Mouse (Mus musculus) layer of hippocampus, adult 2 months (tissue): ENCODE measurements around the gene Gm21680. TPM values are rescaled to one million over a fixed set of nuclear protein-coding genes. Genes with fewer than 3 reads are reported as not detected.
"Not testable (repeated sequence)": the region's sequence is repeated elsewhere in the genome, so short reads cannot be mapped to it uniquely, and the experiment has no call there.

Source experiments
- DNase-seq, 2 experiments: peaks; one replicate each; pipeline ENCODE4 v3.0.0; 2022; ENCODE audit warnings: low spot score in 2 of 2
- H3K27ac ChIP-seq: fragments of 200-600 bp; 2 replicates; pipeline ENCODE4 v1.8.1; 2022
- H3K4me3 ChIP-seq: fragments of 200-600 bp; 2 replicates; pipeline ENCODE4 v1.8.1; 2022; ENCODE audit warnings: mild to moderate bottlenecking
- CTCF ChIP-seq: fragments of 200-600 bp; conservative IDR thresholded peaks from 2 replicates; pipeline ENCODE4 v1.8.1; 2022; ENCODE audit warnings: antibody characterized with exemption, mild to moderate bottlenecking, moderate library complexity
- long read RNA-seq, 2 experiments: library from polyadenylated mRNA; stranded (forward); transcript quantifications; one replicate each; pipeline ENCODE4 v2.0.0; 2021; ENCODE audit warnings: borderline mapping rate in 2 of 2
- total RNA-seq, 2 experiments: library from RNA; stranded (reverse); gene quantifications; 2 replicates each; pipeline ENCODE4 v1.2.3; 2021

Gene Gm21680
- not detected for total RNA-seq
- long read RNA-seq, experiment 1 = 0 reads
- long read RNA-seq, experiment 2 = 0 reads

DNA sequence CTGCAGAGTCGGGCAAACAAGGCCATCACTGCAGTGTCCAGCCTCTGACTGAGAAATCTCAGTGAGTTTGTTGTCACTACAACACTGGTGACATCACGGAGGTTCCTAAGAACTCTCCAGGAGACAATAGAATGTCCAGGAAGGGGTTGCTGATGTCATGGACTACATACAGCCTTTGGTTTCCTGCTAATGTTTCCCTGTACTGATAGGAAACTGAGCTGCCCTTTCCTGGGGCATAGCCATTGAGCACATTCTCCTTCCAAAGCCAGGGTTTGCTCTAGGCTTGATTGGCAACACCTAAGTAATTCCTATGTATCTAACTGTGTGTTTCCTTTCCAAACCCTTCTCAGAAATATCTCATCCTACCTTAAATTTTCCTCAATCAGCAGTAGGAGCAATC lies at the start of gene Gm21680:
Gene Gm21680 (minus strand): TSS at position 101 of the 400 bp plus-strand sequence.
- not testable (repeated sequence) for H3K27ac ChIP-seq, DNase-seq

DNA sequence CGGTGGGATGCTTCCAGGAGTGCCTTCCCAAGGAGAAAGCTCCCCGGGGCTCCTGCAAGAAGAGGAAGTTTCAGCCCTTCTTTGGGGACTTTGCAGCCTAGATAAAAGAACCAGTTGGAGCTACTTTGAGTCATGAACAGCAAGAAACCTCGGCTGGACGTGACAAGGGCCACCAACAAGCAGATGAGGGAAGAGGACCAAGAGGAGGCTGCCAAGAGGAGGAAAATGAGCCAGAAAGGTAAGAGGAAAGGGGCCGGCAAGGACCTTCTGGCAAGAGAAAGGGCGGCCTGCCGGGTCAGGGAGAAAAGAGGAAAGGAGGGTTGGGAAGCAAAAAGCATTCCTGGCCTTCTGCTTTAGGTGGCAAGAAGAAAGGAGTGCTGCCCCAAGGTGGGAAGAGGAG lies 35.2 kb upstream of the Gm21680 start:
- not testable (repeated sequence) for DNase-seq, H3K27ac ChIP-seq, H3K4me3 ChIP-seq

More for the DNA sequence above, at the start of gene Gm21680:
- H3K4me3 ChIP-seq = not testable (repeated sequence)

DNA sequence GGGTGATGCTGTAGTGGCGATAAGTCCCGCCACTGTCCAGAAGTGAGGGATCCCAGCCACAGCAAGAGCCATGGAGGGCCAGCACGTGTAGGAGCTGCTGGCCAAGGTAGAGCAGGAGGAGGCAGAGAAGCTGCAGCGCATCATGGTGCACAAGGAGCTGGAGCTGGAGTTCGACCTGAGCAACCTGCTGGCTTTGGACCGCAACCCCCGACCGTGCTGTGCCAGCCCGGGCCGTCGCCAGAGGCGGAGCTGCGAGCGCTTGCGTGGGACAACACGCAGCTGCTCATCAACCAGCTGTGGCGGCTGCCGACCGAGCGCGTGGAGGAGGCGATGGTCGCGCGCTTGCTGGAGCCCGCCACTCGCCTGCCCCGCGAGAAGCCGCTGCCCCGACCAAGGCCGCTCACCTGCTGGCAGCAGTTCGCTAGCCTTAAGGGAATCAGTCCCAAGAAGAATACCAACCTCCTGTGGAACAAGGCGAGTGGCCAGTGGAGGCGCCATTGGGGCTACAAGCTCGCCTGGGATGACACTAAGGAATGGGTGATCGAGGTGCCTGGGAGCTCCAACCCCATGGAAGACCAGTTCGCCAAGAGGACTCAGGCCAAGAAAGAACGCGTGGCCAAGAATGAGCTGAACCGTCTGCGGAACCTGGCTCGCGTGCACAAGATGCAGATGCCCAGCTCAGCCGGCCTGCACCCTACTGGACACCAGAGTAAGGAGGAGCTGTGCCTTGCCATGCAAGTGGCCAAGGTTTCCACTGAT lies 34.7 kb upstream of the Gm21680 start:
- peak in 1 of 2 experiments; percentile 13 for DNase-seq
- Histone ChIP-seq H3K27ac (peak overlapping the region; percentile 60; the same call in 1 of the 2 replicates), H3K4me3 (peak overlapping the region; percentile 45)
- peak; percentile 30; the same call in 1 of the 2 replicates for TF ChIP-seq CTCF

DNA sequence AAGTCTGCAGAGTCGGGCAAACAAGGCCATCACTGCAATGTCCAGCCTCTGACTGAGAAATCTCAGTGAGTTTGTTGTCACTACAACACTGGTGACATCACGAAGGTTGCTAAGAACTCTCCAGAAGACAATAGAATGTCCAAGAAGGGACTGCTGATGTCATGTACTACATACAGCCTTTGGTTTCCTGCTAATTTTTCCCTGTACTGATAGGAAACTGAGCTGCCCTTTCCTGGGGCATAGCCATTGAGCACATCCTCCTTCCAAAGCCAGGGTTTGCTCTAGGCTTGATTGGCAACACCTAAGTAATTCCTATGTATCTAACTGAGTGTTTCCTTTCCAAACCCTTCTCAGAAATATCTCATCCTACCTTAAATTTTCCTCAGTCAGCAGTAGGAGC lies 32.2 kb upstream of the Gm21680 start, which contains the start of gene Gm1979:
Gene Gm1979 (minus strand): TSS at position 101 of the 400 bp plus-strand sequence.
- H3K4me3 ChIP-seq, DNase-seq, H3K27ac ChIP-seq: not testable (repeated sequence)

DNA sequence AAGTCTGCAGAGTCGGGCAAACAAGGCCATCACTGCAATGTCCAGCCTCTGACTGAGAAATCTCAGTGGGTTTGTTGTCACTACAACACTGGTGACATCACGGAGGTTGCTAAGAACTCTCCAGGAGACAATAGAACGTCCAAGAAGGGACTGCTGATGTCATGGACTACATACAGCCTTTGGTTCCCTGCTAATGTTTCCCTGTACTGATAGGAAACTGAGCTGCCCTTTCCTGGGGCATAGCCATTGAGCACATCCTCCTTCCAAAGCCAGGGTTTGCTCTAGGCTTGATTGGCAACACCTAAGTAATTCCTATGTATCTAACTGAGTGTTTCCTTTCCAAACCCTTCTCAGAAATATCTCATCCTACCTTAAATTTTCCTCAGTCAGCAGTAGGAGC lies 16.1 kb upstream of the Gm21680 start, which contains the start of gene Gm21698:
Gene Gm21698 (minus strand): TSS at position 101 of the 400 bp plus-strand sequence.
- H3K4me3 ChIP-seq, DNase-seq, H3K27ac ChIP-seq: not testable (repeated sequence)

DNA sequence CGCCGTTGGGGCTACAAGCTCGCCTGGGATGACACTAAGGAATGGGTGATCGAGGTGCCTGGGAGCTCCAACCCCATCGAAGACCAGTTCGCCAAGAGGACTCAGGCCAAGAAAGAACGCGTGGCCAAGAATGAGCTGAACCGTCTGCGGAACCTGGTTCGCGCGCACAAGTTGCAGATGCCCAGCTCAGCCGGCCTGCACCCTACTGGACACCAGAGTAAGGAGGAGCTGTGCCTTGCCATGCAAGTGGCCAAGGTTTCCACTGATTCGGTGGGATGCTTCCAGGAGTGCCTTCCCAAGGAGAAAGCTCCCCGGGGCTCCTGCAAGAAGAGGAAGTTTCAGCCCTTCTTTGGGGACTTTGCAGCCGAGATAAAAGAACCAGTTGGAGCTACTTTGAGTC lies 15.4 kb downstream of the Gm21680 start:
- DNase-seq, H3K27ac ChIP-seq, H3K4me3 ChIP-seq: not testable (repeated sequence)

DNA sequence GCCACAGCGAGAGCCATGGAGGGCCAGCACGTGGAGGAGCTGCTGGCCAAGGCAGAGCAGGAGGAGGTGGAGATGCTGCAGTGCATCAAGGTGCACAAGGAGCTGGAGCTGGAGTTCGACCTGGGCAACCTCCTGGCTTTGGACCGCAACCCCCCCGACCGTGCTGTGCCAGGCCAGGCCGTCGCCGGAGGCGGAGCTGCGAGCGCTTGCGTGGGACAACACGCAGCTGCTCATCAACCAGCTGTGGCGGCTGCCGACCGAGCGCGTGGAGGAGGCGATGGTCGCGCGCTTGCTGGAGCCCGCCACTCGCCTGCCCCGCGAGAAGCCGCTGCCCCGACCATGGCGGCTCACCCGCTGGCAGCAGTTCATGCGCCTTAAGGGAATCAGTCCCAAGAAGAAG lies 15.9 kb downstream of the Gm21680 start:
- DNase-seq, H3K4me3 ChIP-seq: not testable (repeated sequence)

DNA sequence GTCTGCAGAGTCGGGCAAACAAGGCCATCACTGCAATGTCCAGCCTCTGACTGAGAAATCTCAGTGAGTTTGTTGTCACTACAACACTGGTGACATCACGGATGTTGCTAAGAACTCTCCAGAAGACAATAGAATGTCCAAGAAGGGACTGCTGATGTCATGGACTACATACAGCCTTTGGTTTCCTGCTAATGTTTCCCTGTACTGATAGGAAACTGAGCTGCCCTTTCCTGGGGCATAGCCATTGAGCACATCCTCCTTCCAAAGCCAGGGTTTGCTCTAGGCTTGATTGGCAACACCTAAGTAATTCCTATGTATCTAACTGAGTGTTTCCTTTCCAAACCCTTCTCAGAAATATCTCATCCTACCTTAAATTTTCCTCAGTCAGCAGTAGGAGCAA lies 18.1 kb downstream of the Gm21680 start, which contains the start of gene Gm21671:
Gene Gm21671 (minus strand): TSS at position 101 of the 400 bp plus-strand sequence.
- H3K27ac ChIP-seq, DNase-seq: not testable (repeated sequence)

More for the DNA sequence above, 15.9 kb downstream of the Gm21680 start:
- not testable (repeated sequence) for H3K27ac ChIP-seq

DNA sequence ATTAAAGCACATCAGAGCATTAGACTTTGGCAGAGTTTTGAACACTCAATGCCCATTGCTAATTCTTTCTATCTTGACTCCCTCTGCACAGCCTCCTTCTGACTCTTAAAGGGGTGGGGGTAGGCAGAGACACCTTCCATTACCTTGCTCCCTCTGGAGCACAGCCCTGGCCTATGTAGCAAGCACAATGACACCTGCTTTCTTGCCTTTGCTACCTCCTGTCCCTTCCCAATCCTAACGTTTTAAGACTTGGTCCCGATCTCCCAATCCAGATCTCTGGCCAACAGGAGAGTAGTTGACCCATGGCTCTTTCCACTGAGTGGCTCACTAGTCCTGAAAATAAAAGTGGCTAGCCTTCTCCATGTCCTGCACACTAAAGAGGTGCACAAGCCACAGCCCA lies 27.1 kb downstream of the Gm21680 start:
- not testable (repeated sequence) for H3K4me3 ChIP-seq, H3K27ac ChIP-seq, DNase-seq

More for the DNA sequence above, 18.1 kb downstream of the Gm21680 start, which contains the start of gene Gm21671:
- not testable (repeated sequence) for H3K4me3 ChIP-seq

DNA sequence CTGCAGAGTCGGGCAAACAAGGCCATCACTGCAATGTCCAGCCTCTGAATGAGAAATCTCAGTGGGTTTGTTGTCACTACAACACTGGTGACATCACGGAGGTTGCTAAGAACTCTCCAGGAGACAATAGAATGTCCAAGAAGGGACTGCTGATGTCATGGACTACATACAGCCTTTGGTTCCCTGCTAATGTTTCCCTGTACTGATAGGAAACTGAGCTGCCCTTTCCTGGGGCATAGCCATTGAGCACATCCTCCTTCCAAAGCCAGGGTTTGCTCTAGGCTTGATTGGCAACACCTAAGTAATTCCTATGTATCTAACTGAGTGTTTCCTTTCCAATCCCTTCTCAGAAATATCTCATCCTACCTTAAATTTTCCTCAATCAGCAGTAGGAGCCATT lies 30.2 kb downstream of the Gm21680 start, which contains the start of gene Gm21663:
Gene Gm21663 (minus strand): TSS at position 101 of the 400 bp plus-strand sequence.
- DNase-seq, H3K27ac ChIP-seq, H3K4me3 ChIP-seq: not testable (repeated sequence)

Other genes starting within 250 kb of the Gm21680 start
- 100 to 1,000 TPM; 136 to 139 TPM for gene Actr3b, start 212.7 kb downstream of the Gm21680 start, total RNA-seq
- not detected for gene Gm21663, start 30.3 kb downstream of the Gm21680 start, total RNA-seq
- gene Gm21671, start 18.2 kb downstream of the Gm21680 start, total RNA-seq = not detected
- gene Gm21698, start 16.0 kb upstream of the Gm21680 start, total RNA-seq = not detected
- gene Gm1979, start 32.1 kb upstream of the Gm21680 start, total RNA-seq = under 1 TPM in 1 of 2 experiments, not detected in 1; 0.38 TPM
- gene Gm5862, start 50.3 kb upstream of the Gm21680 start, total RNA-seq = not detected
- not detected for gene Speer4a, start 66.9 kb upstream of the Gm21680 start, total RNA-seq
- gene Gm7347, start 85.9 kb upstream of the Gm21680 start, total RNA-seq = not detected
- not detected for gene Gm10471, start 116.6 kb upstream of the Gm21680 start, total RNA-seq
- not detected for gene 5031410I06Rik, start 132.7 kb upstream of the Gm21680 start, total RNA-seq
- gene Gm10220, start 148.8 kb upstream of the Gm21680 start, total RNA-seq = not detected